Mouse (Mus musculus) hindbrain, embryonic 12.5 days (tissue): ENCODE data around the gene Kdm2b. TPM values are rescaled to one million over a fixed set of nuclear protein-coding genes. Genes with fewer than 3 reads are reported as not detected.

ENCODE experiments used
- ATAC-seq: fragments of 200-750 bp; cut with Nextera tagmentation; 2 replicates; pipeline ENCODE4 v1.8.0; 2017; ENCODE audit warnings: moderate TSS enrichment; ENCODE audit not compliant: low FRiP score
- H3K27ac ChIP-seq: fragments of 300-500 bp; sonication (generic); 2 replicates; pipeline ENCODE4 v1.5.1; 2016; ENCODE audit warnings: mild to moderate bottlenecking
- H3K27me3 ChIP-seq: fragments of 300-500 bp; sonication (generic); 2 replicates; pipeline ENCODE4 v1.6.1; 2016; ENCODE audit warnings: mild to moderate bottlenecking
- H3K36me3 ChIP-seq: fragments of 300-500 bp; sonication (generic); 2 replicates; pipeline ENCODE4 v1.6.1; 2016; ENCODE audit warnings: mild to moderate bottlenecking
- H3K4me1 ChIP-seq: fragments of 300-500 bp; sonication (generic); 2 replicates; pipeline ENCODE4 v1.6.1; 2016
- H3K4me2 ChIP-seq: fragments of 300-500 bp; sonication (generic); replicated peaks from 2 replicates; pipeline ENCODE4 v1.6.1; 2016; ENCODE audit warnings: mild to moderate bottlenecking
- H3K4me3 ChIP-seq: fragments of 300-500 bp; sonication (generic); 2 replicates; pipeline ENCODE4 v1.5.1; 2016; ENCODE audit warnings: mild to moderate bottlenecking
- H3K9ac ChIP-seq: fragments of 300-500 bp; sonication (generic); 2 replicates; pipeline ENCODE4 v1.6.1; 2016; ENCODE audit warnings: mild to moderate bottlenecking, moderate library complexity
- H3K9me3 ChIP-seq: fragments of 300-500 bp; sonication (generic); replicated peaks from 2 replicates; pipeline ENCODE4 v1.6.1; 2016; ENCODE audit warnings: mild to moderate bottlenecking
- WGBS: fragments of 180-500 bp; shearing (Covaris S2); methylation state at CpG from one replicate; pipeline ENCODE4 v1.1.7; 2016; 5-methylcytosine and 5-hydroxymethylcytosine counted together
- polyA plus RNA-seq: library from polyadenylated mRNA; unstranded; fragments of >200 nt; fragmentation: Nextera tagmentation; extraction: Ambion mirVana; gene quantifications from 2 replicates; pipeline ENCODE4 v1.2.1, GENCODE M21; 2016

Kdm2b gene
- polyA plus RNA-seq, 1 experiment from 2014 or later: 112 TPM

DNA sequence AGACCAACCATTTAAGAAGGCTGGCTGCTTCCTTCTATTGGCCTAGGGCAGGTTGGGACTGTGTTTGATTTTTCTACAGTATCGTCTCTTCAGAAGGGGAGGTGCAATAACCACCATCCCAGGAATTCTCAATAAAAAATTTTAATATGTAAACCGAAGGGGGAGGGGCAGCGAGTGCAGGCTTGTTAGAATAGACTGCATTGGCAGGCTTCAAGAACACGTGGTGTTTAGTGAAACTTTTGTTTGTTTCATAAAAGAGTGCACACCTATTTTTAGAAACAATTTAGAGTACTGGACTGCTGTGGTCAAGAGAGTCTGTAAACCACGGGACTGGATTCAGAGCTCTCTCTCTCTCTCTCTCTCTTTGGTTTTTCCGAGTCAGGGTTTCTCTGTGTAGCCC, 33.4 kb upstream of the Kdm2b start:
- WGBS: 87% methylated on average over 6 of the region's 6 CpGs

DNA sequence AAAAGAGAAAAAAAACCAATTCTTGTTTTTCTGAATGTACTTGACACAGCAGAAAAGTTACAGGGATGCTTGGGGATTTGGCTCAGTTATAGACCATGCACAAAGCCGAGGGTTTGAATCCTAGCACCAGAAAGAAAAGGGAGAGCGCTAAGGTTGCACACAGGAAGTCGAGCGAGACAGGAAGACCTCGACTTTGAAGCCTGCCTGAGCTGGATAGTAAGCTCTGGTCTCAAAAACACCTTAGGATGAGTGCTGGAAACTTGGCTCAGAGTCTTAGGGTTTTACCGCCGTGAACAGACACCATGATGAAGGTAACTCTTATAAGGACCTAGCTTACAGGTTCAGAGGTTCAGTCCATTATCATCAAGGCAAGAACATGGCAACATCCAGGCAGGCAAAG, 31.8 kb upstream of the Kdm2b start:
- 90% methylated on average over 7 of the region's 7 CpGs for WGBS
- H3K4me2 ChIP-seq: no peak overlapping the region
- no peak overlapping the region for H3K27ac ChIP-seq

More for the DNA sequence above, 33.4 kb upstream of the Kdm2b start:
- H3K4me2 ChIP-seq: no peak overlapping the region
- H3K27ac ChIP-seq: no peak overlapping the region
- no peaks in the 10 kb centered on the region for H3K36me3 ChIP-seq
- H3K4me3 ChIP-seq: no peak overlapping the region
- no peak for ATAC-seq
- no peaks in the 10 kb centered on the region for H3K9me3 ChIP-seq
- no peaks in the 10 kb centered on the region for H3K27me3 ChIP-seq
- H3K4me1 ChIP-seq: peaks cover 27% of the 10 kb centered on the region
- no peak overlapping the region for H3K9ac ChIP-seq

DNA sequence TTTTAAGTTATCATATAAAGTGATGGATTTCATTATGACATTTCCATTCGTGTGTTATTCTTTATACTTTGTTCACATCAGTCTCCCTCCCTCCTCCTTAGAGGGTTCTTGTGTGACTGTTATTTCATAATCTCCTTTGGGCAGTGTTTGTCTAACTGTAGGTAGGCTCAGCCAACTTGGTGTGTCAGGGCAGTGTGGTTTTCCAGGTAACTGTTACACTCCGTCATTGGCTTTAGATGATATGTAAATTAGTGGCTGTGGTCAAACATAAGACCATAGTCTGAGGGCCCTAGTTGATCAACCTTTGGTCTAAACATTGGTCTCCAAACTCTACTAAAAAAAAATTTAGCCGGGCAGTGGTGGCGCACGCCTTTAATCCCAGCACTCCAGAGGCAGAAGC, 30.8 kb upstream of the Kdm2b start:
- Histone ChIP-seq H3K9ac (no peak overlapping the region), H3K27ac (peak overlapping the region; percentile 66; the same call in 1 of the 2 replicates), H3K36me3 (no peaks in the 10 kb centered on the region), H3K9me3 (no peaks in the 10 kb centered on the region), H3K4me2 (no peak overlapping the region), H3K4me3 (no peak overlapping the region), H3K4me1 (peaks cover 31% of the 10 kb centered on the region), H3K27me3 (no peaks in the 10 kb centered on the region)
- no peak for ATAC-seq
- WGBS: 93% methylated on average over 5 of the region's 5 CpGs

More for the DNA sequence above, 31.8 kb upstream of the Kdm2b start:
- Histone ChIP-seq H3K9ac (no peak overlapping the region), H3K4me3 (no peak overlapping the region), H3K36me3 (no peaks in the 10 kb centered on the region), H3K4me1 (peaks cover 23% of the 10 kb centered on the region), H3K27me3 (no peaks in the 10 kb centered on the region), H3K9me3 (no peaks in the 10 kb centered on the region)
- ATAC-seq: no peak

DNA sequence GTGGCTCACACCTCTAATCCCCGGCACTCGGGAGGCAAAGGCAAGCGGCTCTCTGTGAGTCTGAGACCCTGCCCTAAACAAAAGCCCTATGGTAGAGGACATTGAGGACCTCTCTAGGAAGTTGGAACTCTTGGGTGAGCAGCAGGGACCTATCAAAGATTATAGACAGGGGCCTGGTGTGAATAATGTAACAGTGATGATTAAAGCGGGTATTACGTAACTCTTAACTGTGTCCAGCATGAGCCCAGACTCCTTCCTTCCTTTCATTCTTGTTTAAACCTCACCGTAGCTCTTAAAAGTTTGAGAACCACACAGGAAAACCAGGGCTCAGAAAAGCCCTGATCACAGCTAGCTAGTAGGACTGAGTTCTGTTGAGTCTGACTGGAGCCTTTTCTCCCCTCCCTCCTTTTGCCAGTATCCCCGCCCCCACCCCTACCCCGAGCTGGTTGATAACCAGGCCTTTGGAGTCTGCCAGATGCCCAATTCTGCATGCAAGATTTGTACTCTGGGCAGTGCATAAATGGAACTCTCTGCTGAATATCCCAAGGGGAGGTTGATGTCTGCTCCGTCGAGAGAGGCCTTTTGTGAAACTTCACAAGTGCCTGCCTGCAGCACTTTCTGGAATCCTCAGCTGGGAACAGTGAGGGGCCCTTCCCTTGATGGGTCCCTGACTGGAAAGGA, 29.9 kb upstream of the Kdm2b start:
- no peaks in the 10 kb centered on the region for H3K27me3 ChIP-seq
- WGBS: 54% methylated on average over 10 of the region's 10 CpGs
- H3K4me1 ChIP-seq: peaks cover 33% of the 10 kb centered on the region
- no peak overlapping the region for H3K4me3 ChIP-seq
- peak overlapping the region; percentile 66 for H3K27ac ChIP-seq
- H3K36me3 ChIP-seq: no peaks in the 10 kb centered on the region
- no peaks in the 10 kb centered on the region for H3K9me3 ChIP-seq
- 0 out of 2 replicates have a peak overlapping the region, but pooled peaks have one; percentile 0 for H3K4me2 ChIP-seq
- H3K9ac ChIP-seq: no peak overlapping the region
- ATAC-seq: peak; percentile 43; the same call in 1 of the 2 replicates

DNA sequence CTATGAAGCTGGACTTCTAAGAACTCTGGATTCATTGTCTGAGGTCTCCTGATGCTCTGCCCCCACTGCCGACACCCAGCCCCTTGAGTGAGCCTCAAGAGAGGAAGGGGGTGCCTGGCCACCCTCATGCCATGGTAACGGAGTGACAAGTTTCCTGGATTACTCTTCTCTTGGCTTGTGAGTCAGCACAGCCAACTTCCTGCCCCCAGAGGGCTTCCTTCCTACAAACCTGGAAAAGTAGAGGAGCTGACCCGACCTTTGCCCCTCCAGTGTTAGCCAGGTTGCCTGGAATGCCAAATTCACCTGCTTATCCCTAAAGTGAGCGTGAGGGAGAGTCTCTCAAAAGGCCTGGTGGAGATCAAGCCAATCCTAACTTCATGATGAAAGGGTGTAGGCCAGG, 27.9 kb upstream of the Kdm2b start:
- no peak overlapping the region for H3K27ac ChIP-seq
- H3K27me3 ChIP-seq: no peaks in the 10 kb centered on the region

DNA sequence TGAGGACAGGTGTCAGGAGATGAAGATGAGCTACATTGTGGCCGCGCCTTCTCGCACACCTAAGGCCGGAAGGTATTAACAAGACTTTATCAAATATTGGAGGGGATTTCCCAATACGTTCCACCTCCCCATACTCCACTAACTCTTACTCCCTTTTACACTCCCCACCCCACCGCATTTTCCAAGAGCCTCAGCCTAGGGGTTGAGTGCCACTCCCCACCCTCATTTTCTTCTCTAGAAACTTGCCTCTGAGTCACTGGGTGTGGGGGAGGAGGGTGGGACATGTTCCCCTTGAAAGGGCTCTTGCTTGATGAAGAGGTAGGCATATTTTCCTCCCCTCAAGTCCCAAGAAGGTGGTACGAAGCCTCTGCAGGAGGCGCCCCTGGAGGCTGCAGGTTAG, 26.3 kb upstream of the Kdm2b start:
- Histone ChIP-seq H3K27me3 (no peaks in the 10 kb centered on the region), H3K4me2 (peak overlapping the region; percentile 83), H3K36me3 (no peaks in the 10 kb centered on the region), H3K4me3 (peak overlapping the region; percentile 76), H3K4me1 (peaks cover 35% of the 10 kb centered on the region), H3K9ac (peak overlapping the region; percentile 79), H3K27ac (peak overlapping the region; percentile 93; the same call in 1 of the 2 replicates), H3K9me3 (no peaks in the 10 kb centered on the region)
- WGBS: 25% methylated on average over 8 of the region's 8 CpGs
- ATAC-seq: no peak

More for the DNA sequence above, 27.9 kb upstream of the Kdm2b start:
- Histone ChIP-seq H3K4me3 (no peak overlapping the region), H3K9ac (no peak overlapping the region), H3K9me3 (no peaks in the 10 kb centered on the region), H3K4me2 (no peak overlapping the region), H3K36me3 (no peaks in the 10 kb centered on the region), H3K4me1 (peaks cover 35% of the 10 kb centered on the region)
- no peak for ATAC-seq
- WGBS: 83% methylated on average over 4 of the region's 4 CpGs

DNA sequence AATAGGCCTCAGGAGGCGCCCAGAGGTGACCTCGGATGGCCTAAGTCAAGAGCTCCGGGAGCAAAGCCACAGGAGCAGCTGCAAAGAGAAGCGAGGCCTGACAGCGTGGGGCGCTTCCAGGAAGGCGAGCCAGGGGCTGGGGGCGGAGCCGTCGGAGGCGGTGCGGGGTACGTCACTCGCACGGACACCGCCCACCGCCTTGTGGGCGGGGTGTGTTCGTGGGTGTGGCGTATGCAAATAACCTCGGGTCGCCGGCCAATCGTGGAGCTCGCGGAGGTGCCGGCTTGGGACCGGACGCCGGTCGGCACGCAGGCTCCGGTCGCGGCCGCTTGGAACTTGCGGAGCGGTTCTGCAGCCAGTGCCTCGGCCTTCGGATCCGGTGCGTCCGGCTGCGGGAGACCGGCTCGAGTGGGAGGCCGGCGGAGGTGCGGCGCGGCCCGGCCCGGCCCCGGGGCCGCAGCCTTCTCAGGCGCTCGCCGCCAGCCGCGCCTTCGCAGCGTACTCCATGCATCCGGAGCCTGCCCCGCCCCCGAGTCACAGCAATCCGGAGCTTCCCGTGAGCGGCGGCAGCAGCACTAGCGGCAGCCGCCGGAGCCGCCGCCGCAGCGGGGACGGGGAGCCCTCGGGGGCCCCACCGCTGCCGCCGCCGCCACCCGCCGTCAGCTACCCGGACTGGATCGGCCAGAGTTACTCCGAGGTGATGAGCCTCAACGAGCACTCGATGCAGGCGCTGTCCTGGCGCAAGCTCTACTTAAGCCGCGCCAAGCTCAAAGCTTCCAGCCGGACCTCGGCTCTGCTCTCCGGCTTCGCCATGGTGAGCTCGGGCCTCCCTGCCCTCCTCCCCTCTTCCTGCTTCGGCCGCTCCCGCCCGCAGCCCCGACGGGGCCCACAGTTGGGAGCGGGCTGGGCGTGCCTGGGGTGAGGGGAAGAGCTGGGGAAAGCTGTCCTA, 25.4 kb upstream of the Kdm2b start, which contains the start of gene Orai1:
TSS of gene Orai1 (plus strand) at position 322 of the 949 bp plus-strand sequence.
- Histone ChIP-seq H3K9ac (peak within 1 kb of the TSS; percentile 79), H3K27me3 (no peaks in the 10 kb centered on the region), H3K4me1 (peaks cover 34% of the 10 kb centered on the region), H3K4me3 (peak within 1 kb of the TSS; percentile 76), H3K4me2 (peak within 1 kb of the TSS; percentile 83), H3K36me3 (no peaks in the 10 kb centered on the region), H3K27ac (peak within 1 kb of the TSS; percentile 93), H3K9me3 (no peaks in the 10 kb centered on the region)
- ATAC-seq: peak; percentile 92
- under 1% methylated on average over 92 of the region's 106 CpGs for WGBS

DNA sequence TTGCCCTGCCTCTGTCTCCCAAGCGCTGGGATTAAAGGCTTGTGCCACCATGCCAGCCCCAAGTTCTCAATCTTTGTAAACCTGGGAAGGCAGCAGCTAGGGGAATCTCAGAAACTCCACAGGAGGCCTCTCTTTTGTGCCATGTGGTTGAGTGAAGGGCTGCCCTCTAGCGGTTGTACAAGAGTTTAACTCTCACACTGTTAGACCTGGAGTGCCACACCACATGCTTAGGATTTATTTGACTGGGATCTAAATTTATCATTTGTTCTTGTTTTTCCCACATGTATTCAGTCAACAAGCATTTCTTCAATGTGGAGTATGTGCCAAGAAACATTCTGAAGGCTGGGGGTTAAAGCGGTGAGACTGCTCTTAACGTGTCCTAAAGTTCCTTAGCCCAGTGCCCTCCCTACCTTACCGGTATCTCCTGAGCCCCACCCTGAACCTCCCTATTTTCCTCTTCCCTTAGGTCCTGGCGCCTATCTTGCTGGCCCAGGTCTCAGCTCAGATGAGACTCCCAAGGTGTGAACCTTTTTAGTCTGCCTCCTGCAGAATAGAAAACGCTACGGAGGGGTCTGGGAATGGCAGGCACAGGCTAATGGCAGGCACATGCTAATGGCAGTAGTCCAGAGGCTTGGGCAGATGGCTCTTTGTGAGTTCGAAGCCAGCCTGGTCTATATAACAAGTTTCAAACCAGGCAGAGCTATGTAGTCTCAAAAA, 24.1 kb upstream of the Kdm2b start:
- Histone ChIP-seq H3K27me3 (no peaks in the 10 kb centered on the region), H3K27ac (no peak overlapping the region), H3K9me3 (no peaks in the 10 kb centered on the region), H3K4me1 (peaks cover 21% of the 10 kb centered on the region), H3K4me2 (no peak overlapping the region), H3K9ac (no peak overlapping the region), H3K36me3 (no peaks in the 10 kb centered on the region), H3K4me3 (no peak overlapping the region)
- WGBS: 61% methylated on average over 9 of the region's 9 CpGs
- ATAC-seq: no peak

DNA sequence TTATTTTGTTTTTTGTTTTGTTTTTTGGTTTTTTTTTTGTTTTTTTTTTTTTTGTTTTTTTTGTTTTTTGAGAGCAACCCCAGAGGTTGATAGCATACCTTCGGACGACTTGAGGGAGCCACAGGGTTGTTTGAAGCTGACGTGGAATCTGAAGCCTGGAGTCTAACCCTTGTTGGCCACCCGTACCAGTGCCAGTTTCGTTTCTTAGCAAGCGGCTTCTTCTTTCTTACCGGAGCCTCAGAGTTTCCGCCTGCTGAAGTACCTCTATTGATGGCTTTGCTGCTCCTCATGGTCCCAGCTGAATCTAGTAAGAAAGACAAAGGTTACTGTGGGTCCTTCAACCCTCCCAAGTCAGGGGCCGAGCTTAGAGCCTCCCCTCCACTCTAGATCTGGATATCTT, 22.1 kb upstream of the Kdm2b start:
- Histone ChIP-seq H3K9me3 (no peaks in the 10 kb centered on the region), H3K4me3 (no peak overlapping the region), H3K27ac (no peak overlapping the region), H3K4me2 (no peak overlapping the region), H3K27me3 (no peaks in the 10 kb centered on the region), H3K36me3 (no peaks in the 10 kb centered on the region), H3K4me1 (peaks cover 15% of the 10 kb centered on the region), H3K9ac (no peak overlapping the region)
- 90% methylated on average over 9 of the region's 9 CpGs for WGBS
- no peak for ATAC-seq

DNA sequence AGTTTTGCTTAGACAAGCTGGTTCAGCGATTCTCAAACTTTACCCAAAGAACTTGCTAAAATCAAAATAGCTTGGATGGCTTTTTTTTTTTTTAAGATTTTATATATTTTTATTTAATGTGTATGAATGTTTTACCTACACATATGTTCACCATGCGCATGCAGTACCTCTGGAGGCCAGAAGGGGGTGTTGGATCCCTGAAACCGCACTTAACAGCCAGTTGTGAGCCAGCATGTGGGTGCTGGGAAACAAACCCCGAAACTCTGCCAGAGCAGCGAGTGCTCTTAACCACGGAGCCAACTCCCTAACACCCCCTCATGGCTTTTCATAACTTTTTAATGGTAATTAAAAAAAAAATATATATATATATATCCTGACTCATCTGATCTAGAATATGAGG, 21.2 kb upstream of the Kdm2b start:
- Histone ChIP-seq H3K36me3 (no peaks in the 10 kb centered on the region), H3K9me3 (no peaks in the 10 kb centered on the region), H3K4me3 (no peak overlapping the region), H3K27me3 (no peaks in the 10 kb centered on the region), H3K9ac (no peak overlapping the region), H3K4me2 (no peak overlapping the region), H3K4me1 (peaks cover 13% of the 10 kb centered on the region), H3K27ac (no peak overlapping the region)
- ATAC-seq: no peak
- WGBS: 93% methylated on average over 6 of the region's 6 CpGs

DNA sequence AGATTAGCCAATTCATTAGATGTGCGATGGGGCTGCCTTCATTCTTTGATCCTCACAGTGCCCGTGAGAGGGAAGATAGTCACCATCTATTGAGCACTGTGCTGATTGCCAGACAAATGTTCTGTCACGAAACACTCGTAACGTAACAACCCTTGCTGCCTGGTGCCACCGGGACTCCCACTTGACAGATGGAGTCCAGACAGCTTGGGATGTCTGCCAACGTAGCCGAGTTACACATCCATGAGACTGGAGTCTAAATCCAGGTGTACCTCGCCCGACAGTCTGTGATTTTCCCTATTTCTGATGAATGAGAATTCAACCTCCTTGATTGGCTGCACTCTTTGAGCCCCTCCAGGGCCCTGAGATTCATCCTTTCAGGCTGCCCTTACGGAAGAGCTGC, 20.2 kb upstream of the Kdm2b start:
- Histone ChIP-seq H3K9me3 (no peaks in the 10 kb centered on the region), H3K27me3 (no peaks in the 10 kb centered on the region), H3K27ac (no peak overlapping the region), H3K4me2 (no peak overlapping the region), H3K9ac (no peak overlapping the region), H3K4me3 (no peak overlapping the region), H3K36me3 (no peaks in the 10 kb centered on the region), H3K4me1 (peaks cover 9% of the 10 kb centered on the region; the same call in 1 of the 2 replicates)
- 80% methylated on average over 11 of the region's 11 CpGs for WGBS
- no peak for ATAC-seq
